Mouse (Mus musculus): ENCODE measurements at regions not wholly inside any gene's neighbourhood (a gene's known extent, or its start where the extent isn't known, plus 50 kb on each side); places are given as distances from the start of the nearest gene placed in this dataset.

DNA sequence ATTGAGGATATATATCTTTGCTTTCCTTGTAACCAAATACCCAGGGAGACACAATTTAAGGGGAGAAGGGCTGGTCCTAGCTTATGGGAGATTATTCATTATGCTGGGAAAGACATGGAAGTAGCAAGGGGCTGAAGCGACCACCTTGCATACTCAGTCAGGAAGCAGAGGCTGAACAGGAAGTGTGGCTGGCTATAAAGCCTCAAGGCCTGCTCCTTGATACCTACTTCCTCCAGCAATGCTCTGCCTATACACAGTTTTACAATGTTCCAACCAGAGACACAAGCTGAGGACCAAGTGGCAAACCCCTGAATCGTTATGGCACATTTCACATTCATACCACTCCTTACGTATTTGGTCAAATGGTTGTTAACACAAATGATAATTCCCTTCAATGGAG lies 284.3 kb downstream of the Gm11361 start:
- no peak overlapping the region for H3K27ac ChIP-seq
- no peak overlapping the region for H3K9ac ChIP-seq (ENCODE audit: low read depth, low read length)
- no peak overlapping the region for H3K4me3 ChIP-seq (replicated peaks; ENCODE audit: low read depth, low read length)
- H3K36me3 ChIP-seq (ENCODE audit: insufficient read depth, low read length): no peaks in the 10 kb centered on the region
- WGBS: 85% methylated on average over 3 of the region's 3 CpGs
- DNase-seq (ENCODE audit: low spot score): no peak
- no peak overlapping the region for H3K4me2 ChIP-seq (ENCODE audit: low read length)
- no peaks in the 10 kb centered on the region for H3K9me3 ChIP-seq (replicated peaks; ENCODE audit: low read length)
- peaks cover 4% of the 10 kb centered on the region; the same call in 1 of the 2 replicates for H3K4me1 ChIP-seq (replicated peaks; ENCODE audit: insufficient read depth, low read length)
- H3K27me3 ChIP-seq (ENCODE audit: insufficient read depth, low read length): no peaks in the 10 kb centered on the region
- no peak for TF ChIP-seq CTCF (IDR thresholded peaks at IDR 0.05; ENCODE audit: low read depth)
- ATAC-seq (replicated peaks; ENCODE audit: low FRiP score, low read depth): no peak

DNA sequence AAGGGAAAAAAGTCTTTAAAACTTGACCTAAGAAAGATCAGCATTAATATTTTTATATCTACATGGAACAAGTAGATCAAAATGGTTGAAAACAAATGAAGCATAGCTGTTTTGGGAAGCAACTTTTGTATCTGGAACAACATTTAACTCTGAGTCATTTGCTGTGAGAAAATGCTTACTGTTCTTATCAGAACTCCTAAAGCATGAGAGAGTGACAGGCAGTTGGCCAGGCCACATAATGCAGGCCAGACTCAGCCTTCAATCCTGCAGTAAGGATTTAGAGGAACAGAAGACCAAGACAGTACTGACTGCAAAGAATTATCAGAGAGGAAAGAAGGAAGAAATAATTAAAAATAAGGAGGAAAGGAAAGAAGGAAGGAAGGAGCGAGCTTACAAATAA lies 275.8 kb downstream of the Gm11361 start:
- H3K4me1 ChIP-seq (replicated peaks; ENCODE audit: insufficient read depth, low read length): peaks cover 15% of the 10 kb centered on the region
- H3K27me3 ChIP-seq (ENCODE audit: insufficient read depth, low read length): no peaks in the 10 kb centered on the region
- H3K9ac ChIP-seq (ENCODE audit: low read depth, low read length): no peak overlapping the region
- no peak overlapping the region for H3K27ac ChIP-seq
- H3K4me2 ChIP-seq (ENCODE audit: low read length): no peak overlapping the region
- H3K9me3 ChIP-seq (replicated peaks; ENCODE audit: low read length): no peaks in the 10 kb centered on the region
- TF ChIP-seq CTCF (IDR thresholded peaks at IDR 0.05; ENCODE audit: low read depth): no peak
- 100% methylated on average over 1 of the region's 1 CpGs for WGBS
- no peak overlapping the region for H3K4me3 ChIP-seq (replicated peaks; ENCODE audit: low read depth, low read length)
- ATAC-seq (replicated peaks; ENCODE audit: low FRiP score, low read depth): no peak
- no peak for DNase-seq (ENCODE audit: low spot score)
- H3K36me3 ChIP-seq (ENCODE audit: insufficient read depth, low read length): no peaks in the 10 kb centered on the region

DNA sequence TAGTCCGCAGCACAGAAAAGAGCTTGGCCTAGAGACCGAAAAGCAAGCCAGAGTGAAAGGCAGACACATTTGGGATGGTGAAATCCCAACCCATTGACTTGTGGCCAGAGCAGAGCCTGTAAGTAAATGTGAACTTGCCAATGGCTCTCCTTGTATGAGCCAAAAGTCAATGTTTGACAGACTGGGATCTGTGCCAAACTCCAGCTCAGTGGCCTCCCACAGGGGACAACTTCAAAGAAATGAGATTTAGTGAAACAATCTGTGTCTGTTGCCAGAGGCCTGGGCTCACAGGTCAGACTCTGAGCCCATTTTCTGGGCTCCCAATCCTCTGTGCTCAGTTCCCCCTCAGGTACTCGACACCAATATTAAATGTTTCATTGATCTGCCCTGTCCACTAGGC lies 274.9 kb downstream of the Gm11361 start:
- H3K9ac ChIP-seq (ENCODE audit: low read depth, low read length): no peak overlapping the region
- no peaks in the 10 kb centered on the region for H3K9me3 ChIP-seq (replicated peaks; ENCODE audit: low read length)
- no peak overlapping the region for H3K4me2 ChIP-seq (ENCODE audit: low read length)
- H3K4me3 ChIP-seq (replicated peaks; ENCODE audit: low read depth, low read length): no peak overlapping the region
- peaks cover 15% of the 10 kb centered on the region for H3K4me1 ChIP-seq (replicated peaks; ENCODE audit: insufficient read depth, low read length)
- no peaks in the 10 kb centered on the region for H3K36me3 ChIP-seq (ENCODE audit: insufficient read depth, low read length)
- H3K27me3 ChIP-seq (ENCODE audit: insufficient read depth, low read length): no peaks in the 10 kb centered on the region
- 46% methylated on average over 3 of the region's 3 CpGs for WGBS
- H3K27ac ChIP-seq: peak overlapping the region; percentile 58; the same call in 1 of the 2 replicates
- ATAC-seq (replicated peaks; ENCODE audit: low FRiP score, low read depth) (peak; percentile 75), DNase-seq (ENCODE audit: low spot score) (peak; percentile 75)
- no peak for TF ChIP-seq CTCF (IDR thresholded peaks at IDR 0.05; ENCODE audit: low read depth)

DNA sequence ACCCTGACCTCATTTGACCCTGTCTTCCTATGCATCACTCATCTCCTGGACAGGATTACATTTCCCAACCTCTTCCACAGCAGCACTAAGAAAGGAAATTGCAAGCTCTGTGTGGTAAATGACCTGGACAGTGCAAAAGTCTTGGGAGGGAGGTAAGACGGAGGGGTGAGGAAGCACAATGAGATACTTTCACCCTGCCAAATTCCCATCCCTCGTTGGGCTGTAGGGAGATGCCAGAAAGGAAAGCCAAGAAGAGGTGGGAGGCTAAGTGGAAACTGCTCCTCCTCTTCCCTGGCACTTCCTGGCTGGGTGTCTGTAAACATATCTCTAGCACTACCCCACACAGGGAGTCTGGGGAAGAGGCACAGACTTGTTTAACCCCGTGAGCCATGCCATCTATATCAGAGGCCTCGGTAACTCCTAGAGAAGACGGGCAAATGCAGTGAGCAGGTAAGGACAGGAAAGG lies 274.2 kb downstream of the Gm11361 start:
- Histone ChIP-seq H3K9ac (ENCODE audit: low read depth, low read length) (no peak overlapping the region), H3K4me2 (ENCODE audit: low read length) (no peak overlapping the region), H3K4me3 (replicated peaks; ENCODE audit: low read depth, low read length) (no peak overlapping the region), H3K36me3 (ENCODE audit: insufficient read depth, low read length) (no peaks in the 10 kb centered on the region), H3K27ac (peak overlapping the region; percentile 58; the same call in 1 of the 2 replicates), H3K4me1 (replicated peaks; ENCODE audit: insufficient read depth, low read length) (peaks cover 15% of the 10 kb centered on the region), H3K27me3 (ENCODE audit: insufficient read depth, low read length) (no peaks in the 10 kb centered on the region), H3K9me3 (replicated peaks; ENCODE audit: low read length) (no peaks in the 10 kb centered on the region)
- DNase-seq (ENCODE audit: low spot score) (no peak), ATAC-seq (replicated peaks; ENCODE audit: low FRiP score, low read depth) (no peak)
- 50% methylated on average over 5 of the region's 5 CpGs for whole genome bisulfite sequencing
- no peak for TF ChIP-seq CTCF (IDR thresholded peaks at IDR 0.05; ENCODE audit: low read depth)

DNA sequence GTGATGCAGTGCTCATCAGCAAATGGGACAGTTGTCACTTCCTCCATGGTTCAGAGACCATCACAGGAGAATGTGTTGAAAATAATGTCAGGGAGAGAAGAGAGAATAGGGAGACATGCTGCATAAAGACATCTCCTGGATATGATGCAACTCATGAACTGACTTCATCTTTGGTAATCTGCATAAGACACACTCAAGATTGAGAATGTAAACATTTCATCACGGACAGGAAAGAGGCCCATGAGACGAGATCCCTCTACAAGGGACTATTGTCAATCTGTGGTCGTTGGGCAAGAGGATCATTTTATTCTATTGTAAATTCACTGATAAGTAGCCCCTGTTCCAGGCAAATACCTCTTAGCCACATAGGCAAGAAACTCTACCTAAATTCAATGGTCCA lies 273.6 kb downstream of the Gm11361 start:
- H3K27ac ChIP-seq: no peak overlapping the region
- H3K4me2 ChIP-seq (ENCODE audit: low read length): no peak overlapping the region
- no peaks in the 10 kb centered on the region for H3K9me3 ChIP-seq (replicated peaks; ENCODE audit: low read length)
- DNase-seq (ENCODE audit: low spot score) (no peak), ATAC-seq (replicated peaks; ENCODE audit: low FRiP score, low read depth) (no peak)
- 85% methylated on average over 3 of the region's 3 CpGs for WGBS
- H3K36me3 ChIP-seq (ENCODE audit: insufficient read depth, low read length): no peaks in the 10 kb centered on the region
- no peak for TF ChIP-seq CTCF (IDR thresholded peaks at IDR 0.05; ENCODE audit: low read depth)
- no peaks in the 10 kb centered on the region for H3K27me3 ChIP-seq (ENCODE audit: insufficient read depth, low read length)
- no peak overlapping the region for H3K9ac ChIP-seq (ENCODE audit: low read depth, low read length)
- no peak overlapping the region for H3K4me3 ChIP-seq (replicated peaks; ENCODE audit: low read depth, low read length)
- peaks cover 15% of the 10 kb centered on the region for H3K4me1 ChIP-seq (replicated peaks; ENCODE audit: insufficient read depth, low read length)

DNA sequence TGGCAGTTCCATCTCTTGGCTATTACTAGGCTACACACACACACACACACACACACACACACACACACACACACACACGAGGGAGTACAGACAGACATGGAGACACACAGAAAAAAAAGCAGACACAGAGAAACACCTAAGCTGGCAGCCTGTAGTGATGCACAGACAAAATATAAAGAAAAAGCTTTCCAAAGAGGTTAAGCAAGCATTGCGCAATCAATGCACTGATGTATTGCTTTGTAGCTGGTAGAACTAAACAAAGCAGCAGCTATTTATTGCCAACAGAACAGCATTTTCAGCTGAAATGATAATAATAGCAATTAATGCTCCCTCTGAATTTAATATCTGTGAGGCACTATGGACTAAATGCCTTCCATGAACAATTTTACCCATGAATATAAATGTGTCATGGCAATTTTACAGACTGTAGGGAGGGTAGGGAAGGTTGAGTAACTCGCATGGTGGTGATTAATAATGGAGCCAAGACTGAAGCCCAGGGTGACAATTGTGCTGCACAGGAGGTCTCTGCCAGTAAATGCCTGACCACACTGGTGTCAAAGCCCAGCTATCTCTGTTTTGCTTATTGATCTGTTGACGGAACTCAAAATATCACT lies 271.7 kb downstream of the Gm11361 start:
- Histone ChIP-seq H3K27ac (no peak overlapping the region), H3K4me2 (ENCODE audit: low read length) (no peak overlapping the region), H3K4me1 (replicated peaks; ENCODE audit: insufficient read depth, low read length) (peaks cover 15% of the 10 kb centered on the region), H3K9ac (ENCODE audit: low read depth, low read length) (no peak overlapping the region), H3K27me3 (ENCODE audit: insufficient read depth, low read length) (no peaks in the 10 kb centered on the region), H3K36me3 (ENCODE audit: insufficient read depth, low read length) (no peaks in the 10 kb centered on the region), H3K9me3 (replicated peaks; ENCODE audit: low read length) (no peaks in the 10 kb centered on the region), H3K4me3 (replicated peaks; ENCODE audit: low read depth, low read length) (no peak overlapping the region)
- ATAC-seq (replicated peaks; ENCODE audit: low FRiP score, low read depth) (no peak), DNase-seq (ENCODE audit: low spot score) (no peak)
- 82% methylated on average over 4 of the region's 4 CpGs for WGBS
- TF ChIP-seq CTCF (IDR thresholded peaks at IDR 0.05; ENCODE audit: low read depth): no peak

DNA sequence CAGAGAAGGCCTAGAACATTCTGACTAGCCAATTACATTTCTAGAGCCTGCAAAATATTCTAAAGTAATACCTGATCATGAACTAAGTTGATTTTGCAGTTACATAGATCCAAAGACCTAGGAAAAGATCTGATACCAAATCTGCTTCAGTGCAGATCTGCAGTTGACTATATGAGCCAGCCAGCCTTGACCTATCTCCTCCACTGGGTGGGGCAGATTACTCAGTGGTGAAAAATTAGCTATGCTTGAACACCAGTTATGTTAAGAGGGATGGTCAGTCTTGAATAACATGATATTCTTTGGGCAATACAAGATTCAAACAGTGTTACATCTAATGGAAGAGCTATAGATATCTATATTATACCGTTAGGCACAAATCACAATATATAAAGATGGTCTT lies 269.0 kb downstream of the Gm11361 start:
- Histone ChIP-seq H3K4me1 (replicated peaks; ENCODE audit: insufficient read depth, low read length) (peaks cover 8% of the 10 kb centered on the region; the same call in 1 of the 2 replicates), H3K27me3 (ENCODE audit: insufficient read depth, low read length) (no peaks in the 10 kb centered on the region), H3K9me3 (replicated peaks; ENCODE audit: low read length) (no peaks in the 10 kb centered on the region), H3K27ac (no peak overlapping the region), H3K4me3 (replicated peaks; ENCODE audit: low read depth, low read length) (no peak overlapping the region), H3K9ac (ENCODE audit: low read depth, low read length) (no peak overlapping the region), H3K4me2 (ENCODE audit: low read length) (no peak overlapping the region), H3K36me3 (ENCODE audit: insufficient read depth, low read length) (no peaks in the 10 kb centered on the region)
- ATAC-seq (replicated peaks; ENCODE audit: low FRiP score, low read depth) (no peak), DNase-seq (ENCODE audit: low spot score) (no peak)
- peak; percentile 32; the same call in 1 of the 2 replicates for TF ChIP-seq CTCF (IDR thresholded peaks at IDR 0.05; ENCODE audit: low read depth)
- WGBS: 98% methylated on average over 1 of the region's 1 CpGs
